Mouse (Mus musculus): ENCODE results near the gene Mbd6.
A peak's percentile ranks its signal among the peaks of the same experiment; 100 is the strongest.
"Not testable (repeated sequence)": the region's sequence is repeated elsewhere in the genome, so short reads cannot be mapped to it uniquely, and the experiment has no call there.

Gene Mbd6

GRCm38 (mm10) chr10:127313516-127313915, 24.7 kb upstream of the Mbd6 start:
- DNase-seq (ENCODE audit: low read depth in 1 of 2, low spot score in 2 of 2), result not testable (repeated sequence)

GRCm38 (mm10) chr10:127312858-127313257, 24.0 kb upstream of the Mbd6 start:
- DNase-seq (ENCODE audit: low read depth in 1 of 2, low spot score in 2 of 2), result no peak

- DNase-seq (ENCODE audit: low read depth in 1 of 2, low spot score in 2 of 2), result peak; percentile 47 to 56
Observed at GRCm38 (mm10) chr10:127312356-127312676, 23.5 kb upstream of the Mbd6 start.

GRCm38 (mm10) chr10:127311476-127312355, 22.9 kb upstream of the Mbd6 start, which contains the start of gene Mars:
TSS of gene Mars (minus strand) at chr10:127311786.
- DNase-seq (ENCODE audit: low read depth in 1 of 2, low spot score in 2 of 2), result peak; percentile 79 to 84

- no peak for DNase-seq (ENCODE audit: low read depth in 1 of 2, low spot score in 2 of 2)
Observed at GRCm38 (mm10) chr10:127310523-127311475, 22.0 kb upstream of the Mbd6 start.

GRCm38 (mm10) chr10:127309167-127309566, 20.3 kb upstream of the Mbd6 start:
- not testable (repeated sequence) for DNase-seq (ENCODE audit: low read depth in 1 of 2, low spot score in 2 of 2)

- no peak for DNase-seq (ENCODE audit: low read depth in 1 of 2, low spot score in 2 of 2)
Observed at GRCm38 (mm10) chr10:127303136-127303535, 14.3 kb upstream of the Mbd6 start.

- DNase-seq (ENCODE audit: low read depth in 1 of 2, low spot score in 2 of 2), result no peak
Observed at GRCm38 (mm10) chr10:127300361-127300760, 11.5 kb upstream of the Mbd6 start.

GRCm38 (mm10) chr10:127297015-127297871, 8.4 kb upstream of the Mbd6 start:
- no peak for DNase-seq (ENCODE audit: low read depth in 1 of 2, low spot score in 2 of 2)

GRCm38 (mm10) chr10:127295986-127296794, 7.4 kb upstream of the Mbd6 start:
- DNase-seq (ENCODE audit: low read depth in 1 of 2, low spot score in 2 of 2), result no peak

- no peak for DNase-seq (ENCODE audit: low read depth in 1 of 2, low spot score in 2 of 2)
Observed at GRCm38 (mm10) chr10:127294895-127295510, 6.2 kb upstream of the Mbd6 start.

- no peak for DNase-seq (ENCODE audit: low read depth in 1 of 2, low spot score in 2 of 2)
Observed at GRCm38 (mm10) chr10:127293590-127294113, 4.8 kb upstream of the Mbd6 start.

- DNase-seq (ENCODE audit: low read depth in 1 of 2, low spot score in 2 of 2), result no peak
Observed at GRCm38 (mm10) chr10:127292987-127293538, 4.2 kb upstream of the Mbd6 start.

GRCm38 (mm10) chr10:127291881-127292638, 3.2 kb upstream of the Mbd6 start:
- DNase-seq (ENCODE audit: low read depth in 1 of 2, low spot score in 2 of 2), result no peak

GRCm38 (mm10) chr10:127290930-127291880, 2.4 kb upstream of the Mbd6 start:
- DNase-seq (ENCODE audit: low read depth in 1 of 2, low spot score in 2 of 2), result peak in 1 of 2 experiments; percentile 50

GRCm38 (mm10) chr10:127290307-127290929, 1.6 kb upstream of the Mbd6 start:
- DNase-seq (ENCODE audit: low read depth in 1 of 2, low spot score in 2 of 2), result peak; percentile 99

Measured in monocyte, adult 2 months (primary cell).